Mouse (Mus musculus): ENCODE results near the gene Spryd3. TPM values are rescaled to one million over a fixed set of nuclear protein-coding genes. Genes with fewer than 3 reads are reported as not detected.

Gene Spryd3
- polyA plus RNA-seq, 1 experiment from 2014 or later, result 11.1 TPM

DNA sequence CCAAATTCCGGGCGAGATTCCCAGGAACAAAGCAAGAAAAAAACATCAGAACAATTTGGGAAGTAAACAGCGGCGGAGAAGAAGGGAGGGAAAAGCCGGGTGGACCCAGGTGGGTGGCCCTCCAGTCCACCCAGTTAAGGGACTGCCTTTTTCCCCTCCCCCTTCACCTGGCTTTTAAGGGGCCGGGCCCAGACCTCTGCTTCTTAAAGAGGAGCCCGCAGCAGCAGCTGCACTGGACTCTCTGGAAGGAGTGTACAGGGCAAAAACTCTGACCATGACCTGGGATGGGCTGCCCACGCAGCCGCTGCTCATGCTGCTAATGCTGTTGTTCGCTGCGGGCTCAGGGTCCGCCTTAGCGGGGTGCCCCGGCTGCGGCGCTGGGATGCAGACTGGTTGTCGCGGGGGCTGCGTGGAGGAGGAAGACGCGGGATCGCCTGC, 8.3 kb upstream of the Spryd3 start, which contains the start of gene Igfbp6:
Gene Igfbp6 (plus strand): TSS at position 89 of the 438 bp plus-strand sequence.
- Histone ChIP-seq H3K27ac (ENCODE audit: low read depth, low read length) (no peak within 1 kb of the TSS), H3K9ac (ENCODE audit: low read depth, low read length) (peak within 1 kb of the TSS; percentile 30; the same call in 1 of the 2 replicates), H3K4me3 (ENCODE audit: low read depth, low read length) (peak within 1 kb of the TSS; percentile 23; the same call in 1 of the 2 replicates), H3K9me3 (replicated peaks; ENCODE audit: control insufficient read depth, low read length) (no peaks in the 10 kb centered on the region), H3K36me3 (ENCODE audit: control insufficient read depth, insufficient read depth, low read length) (no peaks in the 10 kb centered on the region), H3K27me3 (ENCODE audit: control insufficient read depth, insufficient read depth, low read length) (peaks cover 26% of the 10 kb centered on the region), H3K4me1 (ENCODE audit: control insufficient read depth, insufficient read depth, low read length) (peaks cover 17% of the 10 kb centered on the region), H3K4me2 (peak within 1 kb of the TSS; percentile 53)
- no peak for ATAC-seq (replicated peaks; ENCODE audit: insufficient number of reproducible peaks, low FRiP score, low TSS enrichment)
- WGBS (ENCODE audit: insufficient replicate concordance), result 9% methylated on average over 22 of the region's 22 CpGs

DNA sequence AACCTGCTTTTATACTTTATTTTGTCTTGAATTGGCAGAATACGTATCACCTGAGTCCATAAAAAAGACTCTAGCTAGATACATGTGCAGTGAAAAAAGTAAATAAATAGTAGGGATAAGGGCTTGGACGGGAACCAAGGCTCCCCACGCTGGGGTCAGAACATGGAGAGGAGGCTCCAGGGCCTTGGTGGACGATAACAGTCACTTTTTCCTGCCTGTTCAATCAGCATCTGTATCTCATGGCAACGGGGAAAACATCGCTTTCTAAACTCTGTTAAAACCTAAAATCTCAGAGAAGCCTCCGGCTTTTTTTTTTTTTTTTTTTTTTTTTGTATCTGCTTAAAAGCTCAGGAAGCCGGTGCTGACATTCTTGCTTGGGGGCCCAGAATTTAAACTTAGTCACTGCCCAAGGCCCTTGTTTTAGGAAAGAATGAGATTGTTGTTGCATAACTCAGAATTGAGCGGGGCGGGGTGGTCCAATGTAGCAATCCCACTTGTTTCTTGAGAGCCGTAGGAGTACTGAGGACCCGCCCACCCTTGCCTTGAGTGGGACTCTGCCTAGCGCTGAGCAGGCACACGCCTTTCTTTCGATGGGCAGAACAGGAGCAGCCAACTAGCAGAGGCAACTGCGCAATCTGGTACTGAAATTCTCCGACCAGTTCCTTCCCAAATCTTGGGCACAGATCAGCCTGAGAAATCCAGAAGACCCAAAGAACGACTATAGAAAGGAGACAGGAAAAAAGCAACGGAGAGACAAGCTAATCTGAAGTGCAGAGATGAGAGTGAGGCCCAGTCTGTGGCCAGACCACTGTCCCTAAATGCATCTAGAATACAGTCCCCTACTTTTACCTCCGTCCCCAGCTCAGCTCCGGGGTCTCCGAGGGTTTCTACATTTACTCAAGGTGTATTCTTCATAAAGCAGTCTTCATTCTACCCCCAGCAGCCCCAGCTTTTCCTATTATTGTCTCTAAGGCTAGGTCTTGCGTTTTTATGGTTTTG, 7.2 kb upstream of the Spryd3 start:
- Histone ChIP-seq H3K4me1 (ENCODE audit: control insufficient read depth, insufficient read depth, low read length) (peaks cover 17% of the 10 kb centered on the region), H3K9me3 (replicated peaks; ENCODE audit: control insufficient read depth, low read length) (no peaks in the 10 kb centered on the region), H3K4me3 (ENCODE audit: low read depth, low read length) (no peak overlapping the region), H3K27ac (ENCODE audit: low read depth, low read length) (no peak overlapping the region), H3K36me3 (ENCODE audit: control insufficient read depth, insufficient read depth, low read length) (no peaks in the 10 kb centered on the region), H3K9ac (ENCODE audit: low read depth, low read length) (no peak overlapping the region), H3K27me3 (ENCODE audit: control insufficient read depth, insufficient read depth, low read length) (peaks cover 26% of the 10 kb centered on the region), H3K4me2 (no peak overlapping the region)
- ATAC-seq (replicated peaks; ENCODE audit: insufficient number of reproducible peaks, low FRiP score, low TSS enrichment), result no peak
- 46% methylated on average over 23 of the region's 23 CpGs for WGBS (ENCODE audit: insufficient replicate concordance)

DNA sequence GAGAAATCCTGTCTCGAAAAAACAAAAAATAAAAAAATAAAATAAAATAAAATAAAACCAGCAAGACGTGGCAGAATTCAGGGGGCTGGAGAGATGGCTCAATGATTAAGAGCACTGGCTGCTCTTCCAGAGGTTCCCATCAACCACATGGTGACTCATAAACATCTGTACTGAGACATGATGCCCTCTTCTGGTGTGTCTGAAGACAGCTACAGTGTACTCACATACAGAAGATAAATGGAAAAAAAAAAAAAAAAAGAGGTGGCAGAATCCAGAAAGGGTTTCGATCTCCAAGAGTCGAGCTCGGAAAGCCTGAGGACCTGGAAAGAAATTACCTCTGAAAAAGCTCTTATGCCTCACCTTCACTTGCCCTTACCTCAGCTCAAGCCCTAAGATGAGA, 5.1 kb upstream of the Spryd3 start:
- no peak overlapping the region for H3K9ac ChIP-seq (ENCODE audit: low read depth, low read length)
- no peak overlapping the region for H3K27ac ChIP-seq (ENCODE audit: low read depth, low read length)
- H3K9me3 ChIP-seq (replicated peaks; ENCODE audit: control insufficient read depth, low read length), result no peaks in the 10 kb centered on the region
- no peak for ATAC-seq (replicated peaks; ENCODE audit: insufficient number of reproducible peaks, low FRiP score, low TSS enrichment)
- H3K36me3 ChIP-seq (ENCODE audit: control insufficient read depth, insufficient read depth, low read length), result no peaks in the 10 kb centered on the region
- no peak overlapping the region for H3K4me3 ChIP-seq (ENCODE audit: low read depth, low read length)
- H3K4me1 ChIP-seq (ENCODE audit: control insufficient read depth, insufficient read depth, low read length), result peaks cover 10% of the 10 kb centered on the region
- WGBS (ENCODE audit: insufficient replicate concordance), result 87% methylated on average over 5 of the region's 5 CpGs
- H3K27me3 ChIP-seq (ENCODE audit: control insufficient read depth, insufficient read depth, low read length), result peaks cover 26% of the 10 kb centered on the region
- H3K4me2 ChIP-seq, result no peak overlapping the region

DNA sequence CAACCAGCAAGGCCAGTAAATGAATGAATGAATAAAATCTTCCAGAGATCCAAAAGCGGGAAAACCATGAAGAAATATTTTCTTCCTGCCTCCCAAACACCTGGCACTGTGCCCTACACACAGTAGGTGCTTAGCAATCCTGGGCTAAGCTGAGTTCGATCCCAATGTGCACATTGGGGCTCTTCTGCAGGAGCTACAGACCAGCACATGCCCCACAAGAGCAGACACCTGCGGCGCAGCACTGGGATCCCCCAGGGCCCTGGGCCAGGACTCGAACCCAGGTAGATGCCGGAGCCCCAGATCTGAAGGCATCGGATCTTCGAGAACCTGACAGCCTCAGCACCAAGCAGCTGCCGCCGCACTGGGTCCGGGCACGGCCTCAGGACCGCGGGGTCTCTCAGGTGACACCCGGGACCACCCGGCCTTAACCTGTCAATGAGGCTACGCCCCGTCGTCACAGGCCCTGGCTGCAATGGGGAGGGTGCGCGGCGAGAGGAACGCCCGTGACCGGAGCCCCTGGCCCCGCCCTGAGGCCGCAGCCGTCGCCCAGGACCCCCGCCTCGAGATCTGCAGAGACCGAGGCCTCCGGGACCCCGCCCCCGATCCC, 409 bp downstream of the Spryd3 start:
- peak; percentile 67 for ATAC-seq (replicated peaks; ENCODE audit: insufficient number of reproducible peaks, low FRiP score, low TSS enrichment)
- 3% methylated on average over 31 of the region's 35 CpGs for WGBS (ENCODE audit: insufficient replicate concordance)
- Histone ChIP-seq H3K36me3 (ENCODE audit: control insufficient read depth, insufficient read depth, low read length) (peaks cover 5% of the 10 kb centered on the region), H3K9ac (ENCODE audit: low read depth, low read length) (peak overlapping the region; percentile 78), H3K27ac (ENCODE audit: low read depth, low read length) (peak overlapping the region; percentile 73), H3K4me2 (peak overlapping the region; percentile 93), H3K27me3 (ENCODE audit: control insufficient read depth, insufficient read depth, low read length) (no peaks in the 10 kb centered on the region), H3K4me1 (ENCODE audit: control insufficient read depth, insufficient read depth, low read length) (peaks cover 7% of the 10 kb centered on the region), H3K4me3 (ENCODE audit: low read depth, low read length) (peak overlapping the region; percentile 80), H3K9me3 (replicated peaks; ENCODE audit: control insufficient read depth, low read length) (no peaks in the 10 kb centered on the region)

DNA sequence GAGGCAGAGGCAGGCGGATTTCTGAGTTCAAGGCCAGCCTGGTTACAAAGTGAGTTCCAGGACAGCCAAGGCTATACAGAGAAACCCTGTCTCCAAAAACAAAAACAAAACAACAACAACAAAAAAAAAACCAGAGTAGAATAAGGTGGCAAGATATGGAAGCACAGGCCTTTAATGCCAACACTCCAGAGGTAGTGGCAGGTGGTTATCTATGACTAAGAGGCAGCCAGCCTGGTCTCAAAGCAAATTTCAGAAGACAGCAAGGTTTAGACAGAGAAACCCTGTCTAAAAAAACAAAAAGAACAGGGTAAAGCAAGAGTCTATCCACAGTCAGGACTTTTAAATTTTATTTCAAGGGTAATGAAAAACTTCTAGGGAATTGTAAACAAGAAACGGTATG, 1.3 kb downstream of the Spryd3 start:
- peak overlapping the region; percentile 78; the same call in 1 of the 2 replicates for H3K9ac ChIP-seq (ENCODE audit: low read depth, low read length)

DNA sequence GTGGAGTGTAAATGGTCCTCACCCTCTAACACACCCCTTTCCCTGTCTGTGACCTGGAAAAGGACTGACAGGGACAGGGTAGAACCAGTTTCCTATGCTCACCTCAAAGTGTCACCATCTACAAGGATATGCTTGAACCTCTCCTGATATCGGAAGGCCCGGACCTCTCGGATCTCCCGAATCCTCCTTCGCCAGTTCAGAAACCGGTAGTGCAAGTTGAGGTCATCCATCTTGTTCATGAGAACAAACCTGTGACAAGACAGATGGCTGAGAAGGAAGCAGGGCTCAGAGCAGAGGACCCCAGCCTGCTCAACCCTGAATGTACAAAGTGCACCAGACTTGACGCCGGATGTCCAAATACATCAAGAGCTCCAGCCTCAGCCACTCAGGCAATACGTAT, 2.7 kb downstream of the Spryd3 start:
- Histone ChIP-seq H3K27ac (ENCODE audit: low read depth, low read length) (no peak overlapping the region), H3K27me3 (ENCODE audit: control insufficient read depth, insufficient read depth, low read length) (no peaks in the 10 kb centered on the region), H3K4me2 (no peak overlapping the region), H3K4me1 (ENCODE audit: control insufficient read depth, insufficient read depth, low read length) (peaks cover 7% of the 10 kb centered on the region), H3K9ac (ENCODE audit: low read depth, low read length) (no peak overlapping the region), H3K4me3 (ENCODE audit: low read depth, low read length) (no peak overlapping the region), H3K36me3 (ENCODE audit: control insufficient read depth, insufficient read depth, low read length) (peaks cover 15% of the 10 kb centered on the region), H3K9me3 (replicated peaks; ENCODE audit: control insufficient read depth, low read length) (no peaks in the 10 kb centered on the region)
- WGBS (ENCODE audit: insufficient replicate concordance), result 85% methylated on average over 9 of the region's 9 CpGs
- ATAC-seq (replicated peaks; ENCODE audit: insufficient number of reproducible peaks, low FRiP score, low TSS enrichment), result no peak

More for the DNA sequence above, 1.3 kb downstream of the Spryd3 start:
- peaks cover 9% of the 10 kb centered on the region for H3K36me3 ChIP-seq (ENCODE audit: control insufficient read depth, insufficient read depth, low read length)
- H3K27me3 ChIP-seq (ENCODE audit: control insufficient read depth, insufficient read depth, low read length), result no peaks in the 10 kb centered on the region
- ATAC-seq (replicated peaks; ENCODE audit: insufficient number of reproducible peaks, low FRiP score, low TSS enrichment), result no peak
- H3K4me3 ChIP-seq (ENCODE audit: low read depth, low read length), result no peak overlapping the region
- no peaks in the 10 kb centered on the region for H3K9me3 ChIP-seq (replicated peaks; ENCODE audit: control insufficient read depth, low read length)
- 86% methylated on average over 2 of the region's 2 CpGs for WGBS (ENCODE audit: insufficient replicate concordance)
- peak overlapping the region; percentile 93; the same call in 1 of the 2 replicates for H3K4me2 ChIP-seq
- H3K4me1 ChIP-seq (ENCODE audit: control insufficient read depth, insufficient read depth, low read length), result peaks cover 7% of the 10 kb centered on the region
- no peak overlapping the region for H3K27ac ChIP-seq (ENCODE audit: low read depth, low read length)

DNA sequence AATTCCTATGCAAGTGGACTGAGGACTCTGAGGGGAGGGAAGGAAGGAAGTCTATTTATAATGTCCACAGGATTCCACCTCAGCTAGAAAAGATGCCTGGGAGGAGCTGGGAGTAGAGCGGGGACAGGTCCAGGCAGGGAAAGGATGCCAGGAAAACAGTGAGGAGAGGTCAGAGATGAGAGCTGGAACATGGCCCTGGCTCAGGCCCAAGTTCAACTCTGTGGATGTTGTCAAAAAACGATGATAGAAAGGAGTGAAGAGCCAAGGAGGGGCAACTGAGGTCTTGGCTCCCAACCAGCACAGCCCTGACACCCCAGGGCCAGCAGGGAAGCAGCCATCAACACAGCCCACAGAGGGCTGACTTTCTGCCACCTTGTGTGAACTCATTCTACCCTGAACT, 9.7 kb downstream of the Spryd3 start:
- peak; percentile 46; the same call in 1 of the 2 replicates for ATAC-seq (replicated peaks; ENCODE audit: insufficient number of reproducible peaks, low FRiP score, low TSS enrichment)
- peak overlapping the region; percentile 18 for H3K27ac ChIP-seq (ENCODE audit: low read depth, low read length)
- no peak overlapping the region for H3K4me3 ChIP-seq (ENCODE audit: low read depth, low read length)
- peaks cover 10% of the 10 kb centered on the region for H3K4me1 ChIP-seq (ENCODE audit: control insufficient read depth, insufficient read depth, low read length)
- no peak overlapping the region; the same call in 1 of the 2 replicates for H3K9ac ChIP-seq (ENCODE audit: low read depth, low read length)
- no peaks in the 10 kb centered on the region for H3K9me3 ChIP-seq (replicated peaks; ENCODE audit: control insufficient read depth, low read length)
- no peaks in the 10 kb centered on the region for H3K27me3 ChIP-seq (ENCODE audit: control insufficient read depth, insufficient read depth, low read length)
- peaks cover 17% of the 10 kb centered on the region for H3K36me3 ChIP-seq (ENCODE audit: control insufficient read depth, insufficient read depth, low read length)
- WGBS (ENCODE audit: insufficient replicate concordance), result 66% methylated on average over 2 of the region's 2 CpGs
- H3K4me2 ChIP-seq, result no peak overlapping the region

DNA sequence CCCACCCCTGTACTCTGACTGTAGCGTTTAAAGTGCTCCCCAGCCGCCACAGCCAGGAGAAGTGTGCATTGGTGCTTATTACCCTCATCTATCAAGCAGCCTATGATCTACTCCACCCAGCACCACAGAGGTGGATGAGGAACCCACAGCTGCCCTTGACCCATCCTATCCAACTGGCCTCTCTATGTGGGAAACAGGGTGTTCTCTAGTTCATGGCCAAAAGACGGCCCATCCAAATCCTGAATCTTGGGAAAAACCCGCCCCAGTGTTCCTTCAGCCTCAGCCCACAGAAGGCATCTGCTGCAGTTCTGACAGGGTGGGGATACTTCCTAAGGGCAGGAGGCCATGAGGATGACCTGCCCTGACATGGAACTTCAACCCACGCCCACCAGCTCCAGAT, 15.5 kb downstream of the Spryd3 start:
- 74% methylated on average over 5 of the region's 5 CpGs for WGBS (ENCODE audit: insufficient replicate concordance)
- Histone ChIP-seq H3K9ac (ENCODE audit: low read depth, low read length) (no peak overlapping the region), H3K9me3 (replicated peaks; ENCODE audit: control insufficient read depth, low read length) (no peaks in the 10 kb centered on the region), H3K4me1 (ENCODE audit: control insufficient read depth, insufficient read depth, low read length) (no peaks in the 10 kb centered on the region; the same call in 1 of the 2 replicates), H3K4me3 (ENCODE audit: low read depth, low read length) (no peak overlapping the region), H3K27ac (ENCODE audit: low read depth, low read length) (no peak overlapping the region), H3K27me3 (ENCODE audit: control insufficient read depth, insufficient read depth, low read length) (no peaks in the 10 kb centered on the region), H3K4me2 (no peak overlapping the region), H3K36me3 (ENCODE audit: control insufficient read depth, insufficient read depth, low read length) (peaks cover 13% of the 10 kb centered on the region)
- ATAC-seq (replicated peaks; ENCODE audit: insufficient number of reproducible peaks, low FRiP score, low TSS enrichment), result no peak

Measured in heart, embryonic 11.5 days (tissue).